Mouse (Mus musculus): ENCODE data around the gene Sapcd2.

The Sapcd2 gene

GRCm38 (mm10) chr2:25371764-25372643 is at the start of gene Sapcd2:
Gene Sapcd2, plus strand, starts transcription at chr2:25372321.
- peak; percentile 93 for DNase-seq

GRCm38 (mm10) chr2:25326036-25326435 is 46.1 kb upstream of the Sapcd2 start:
- DNase-seq, result no peak

DNA sequence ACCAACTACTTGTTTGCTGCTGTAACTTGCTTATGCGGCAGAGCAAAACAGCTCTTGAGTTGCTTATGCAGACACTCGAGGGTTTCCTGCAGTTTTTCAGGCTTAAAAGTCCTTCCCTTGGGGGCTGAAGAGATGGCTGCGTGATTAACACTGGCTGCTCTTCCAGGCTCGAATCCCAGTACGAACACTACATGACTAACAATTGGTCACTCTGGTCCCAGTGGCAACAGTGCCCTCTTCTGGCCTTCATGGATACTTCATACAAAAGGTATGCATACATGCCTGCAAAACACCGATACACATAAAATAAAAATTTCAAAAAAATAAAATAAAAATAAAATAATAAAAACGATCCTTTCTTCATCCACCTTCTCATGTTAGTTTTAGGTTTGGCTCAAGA is 43.7 kb upstream of the Sapcd2 start:
- peak; percentile 59 for DNase-seq

DNA sequence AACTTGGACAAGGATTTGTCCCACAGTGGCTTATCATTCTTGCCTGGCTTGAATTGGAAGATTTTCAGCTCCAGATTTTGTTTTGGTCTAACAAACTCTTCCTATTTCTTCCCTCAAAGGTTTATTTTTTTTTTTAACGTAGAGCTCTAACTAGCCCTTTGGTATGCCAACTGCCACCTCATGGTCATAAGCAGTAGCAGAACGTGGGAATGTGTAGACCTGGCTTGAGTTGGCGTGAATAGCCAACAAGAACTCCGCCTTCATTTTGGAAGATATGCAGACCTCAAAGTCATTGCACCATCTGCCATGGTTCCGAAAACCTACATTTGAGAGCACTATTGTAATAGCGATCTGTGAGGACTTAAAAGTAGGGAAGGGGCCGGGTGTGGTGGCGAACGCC is 40.7 kb upstream of the Sapcd2 start:
- no peak for DNase-seq

DNA sequence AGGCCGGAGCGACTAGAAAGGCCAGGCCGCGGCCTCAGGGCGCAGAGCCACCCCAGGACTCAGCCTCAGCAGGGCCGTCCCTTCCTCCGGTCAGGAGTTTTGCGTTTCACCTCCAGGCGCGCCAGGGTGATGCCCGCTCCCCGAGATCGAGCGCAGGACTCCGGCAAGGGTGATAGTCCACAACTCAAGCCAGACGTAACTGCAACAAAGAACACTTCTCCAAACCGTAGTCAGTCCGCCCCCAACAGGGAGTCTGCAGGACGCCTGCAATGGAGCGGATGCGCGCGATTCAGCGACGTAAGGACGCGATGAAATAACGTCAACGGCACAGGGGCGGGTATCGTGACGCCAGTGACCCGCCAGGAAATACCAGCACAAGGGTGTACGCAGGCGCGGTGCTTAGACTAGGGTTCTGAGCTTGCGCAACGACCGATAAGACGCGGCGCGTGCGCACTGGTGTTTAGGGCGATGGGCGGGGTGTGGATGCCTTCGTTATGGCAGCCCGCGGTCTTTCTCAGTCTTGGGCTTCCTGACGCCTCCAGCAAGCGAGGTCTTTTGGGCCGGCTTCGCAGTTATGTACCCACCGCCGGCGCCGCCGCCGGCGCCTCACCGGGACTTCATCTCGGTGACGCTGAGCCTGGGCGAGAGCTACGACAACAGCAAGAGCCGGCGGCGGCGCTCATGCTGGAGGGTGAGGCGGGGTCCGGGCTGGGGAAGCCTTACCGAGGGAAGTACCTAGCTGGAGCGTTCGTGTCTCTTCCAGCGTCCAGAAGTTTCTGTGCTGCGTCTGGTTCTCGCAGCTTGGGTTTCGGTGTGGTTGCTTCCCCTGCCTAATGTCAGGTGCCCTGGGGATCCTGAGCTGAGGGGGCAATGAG is 39.6 kb upstream of the Sapcd2 start, which contains the start of gene Man1b1:
Gene Man1b1, plus strand, starts transcription at position 53 of the 875 bp plus-strand sequence.
- peak; percentile 100 for DNase-seq

GRCm38 (mm10) chr2:25333569-25333968 is 38.6 kb upstream of the Sapcd2 start:
- DNase-seq, result no peak

- DNase-seq, result peak; percentile 35
These were observed 33.8 kb upstream of the Sapcd2 start for GRCm38 (mm10) chr2:25338303-25338702.

DNA sequence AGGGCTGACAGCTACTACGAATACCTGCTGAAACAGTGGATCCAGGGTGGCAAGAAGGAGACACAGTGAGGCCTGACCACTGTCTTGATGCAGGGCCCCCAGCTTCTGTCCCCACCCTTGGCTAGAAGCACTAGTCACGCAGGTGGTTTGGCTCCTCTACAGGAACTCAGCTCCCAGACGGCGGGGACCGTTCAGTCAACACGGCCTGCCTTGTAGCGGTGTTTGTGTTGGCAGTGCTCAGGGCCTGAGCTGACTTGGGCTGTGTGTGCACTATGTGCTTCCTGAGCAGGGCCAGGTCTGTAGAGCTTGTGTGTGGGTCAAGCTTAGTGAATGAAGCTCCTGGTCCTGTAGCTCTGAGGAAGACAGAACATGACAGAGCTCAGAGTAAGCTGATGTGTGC is 24.0 kb upstream of the Sapcd2 start:
- DNase-seq, result peak; percentile 41

- DNase-seq, result no peak
These were observed 22.6 kb upstream of the Sapcd2 start for GRCm38 (mm10) chr2:25349499-25349898.

DNA sequence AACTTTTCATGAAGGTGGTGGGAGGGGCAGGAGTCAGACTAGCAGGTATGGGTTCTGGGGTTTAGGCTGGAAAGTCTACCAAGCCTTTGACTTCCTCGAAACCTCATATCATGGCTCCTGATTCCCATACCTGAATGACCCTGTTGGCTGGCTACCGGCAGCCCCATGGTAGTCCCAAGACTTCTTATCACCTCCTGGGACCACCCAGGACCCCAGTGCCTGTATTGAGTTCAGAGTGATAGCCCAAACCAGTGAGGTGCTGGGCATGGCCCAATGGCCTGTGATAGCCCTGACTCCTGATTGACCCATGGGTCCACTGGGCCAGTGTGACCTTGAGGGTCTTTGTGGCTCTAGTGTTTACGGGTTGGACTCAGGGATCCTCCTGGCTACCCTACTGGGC is 21.4 kb upstream of the Sapcd2 start:
- DNase-seq, result no peak

DNA sequence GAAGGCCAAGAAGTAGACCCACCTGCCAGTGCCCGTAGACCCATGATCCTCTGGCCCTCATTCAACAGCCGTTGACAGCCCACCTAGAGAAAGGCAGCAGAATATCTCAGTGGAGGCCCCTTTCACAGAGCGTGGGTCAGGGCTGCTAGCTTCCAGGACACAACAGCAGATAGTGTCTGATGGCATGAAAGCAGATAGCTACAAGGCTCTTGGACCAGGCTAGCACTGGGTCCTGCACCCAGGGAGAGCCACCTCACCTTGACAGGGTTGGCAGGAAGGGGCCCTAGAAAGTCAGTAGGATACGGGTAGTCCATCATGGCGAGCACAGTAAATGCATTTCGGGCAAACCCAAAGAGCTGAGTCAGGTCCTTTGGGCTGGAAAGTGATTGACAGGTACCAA is 17.9 kb upstream of the Sapcd2 start:
- DNase-seq, result no peak

DNA sequence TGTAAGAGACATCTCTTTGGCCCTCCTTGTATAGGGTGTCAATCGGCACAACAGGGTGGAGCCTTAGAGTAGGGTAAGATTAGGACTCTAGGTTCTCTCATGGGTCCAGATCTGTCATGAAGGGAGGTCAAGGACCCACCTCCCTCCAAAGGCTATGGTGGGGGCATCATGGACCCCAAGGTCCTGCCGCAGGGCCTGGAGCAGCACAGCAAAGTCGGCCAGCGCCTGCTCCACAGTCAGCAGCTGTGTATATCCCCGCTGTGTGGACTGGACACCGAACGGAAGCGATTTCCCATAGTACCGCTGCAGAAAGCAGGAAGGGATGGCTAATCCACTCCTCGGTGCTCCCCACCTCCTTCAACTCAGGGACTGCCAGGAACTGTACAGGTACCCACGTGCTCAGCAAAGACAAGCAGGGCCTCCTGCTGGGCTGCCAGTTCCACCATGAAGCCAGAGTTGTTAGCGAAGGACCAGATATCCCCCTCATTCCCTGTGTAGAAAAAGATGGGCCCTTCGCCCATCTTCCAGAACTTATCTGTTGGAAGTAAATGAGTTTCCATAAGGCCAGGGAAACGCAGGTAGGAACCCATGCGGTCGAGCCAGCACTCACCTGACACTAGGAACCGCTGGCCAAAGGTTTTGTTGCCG is 16.6 kb upstream of the Sapcd2 start:
- DNase-seq, result no peak

DNA sequence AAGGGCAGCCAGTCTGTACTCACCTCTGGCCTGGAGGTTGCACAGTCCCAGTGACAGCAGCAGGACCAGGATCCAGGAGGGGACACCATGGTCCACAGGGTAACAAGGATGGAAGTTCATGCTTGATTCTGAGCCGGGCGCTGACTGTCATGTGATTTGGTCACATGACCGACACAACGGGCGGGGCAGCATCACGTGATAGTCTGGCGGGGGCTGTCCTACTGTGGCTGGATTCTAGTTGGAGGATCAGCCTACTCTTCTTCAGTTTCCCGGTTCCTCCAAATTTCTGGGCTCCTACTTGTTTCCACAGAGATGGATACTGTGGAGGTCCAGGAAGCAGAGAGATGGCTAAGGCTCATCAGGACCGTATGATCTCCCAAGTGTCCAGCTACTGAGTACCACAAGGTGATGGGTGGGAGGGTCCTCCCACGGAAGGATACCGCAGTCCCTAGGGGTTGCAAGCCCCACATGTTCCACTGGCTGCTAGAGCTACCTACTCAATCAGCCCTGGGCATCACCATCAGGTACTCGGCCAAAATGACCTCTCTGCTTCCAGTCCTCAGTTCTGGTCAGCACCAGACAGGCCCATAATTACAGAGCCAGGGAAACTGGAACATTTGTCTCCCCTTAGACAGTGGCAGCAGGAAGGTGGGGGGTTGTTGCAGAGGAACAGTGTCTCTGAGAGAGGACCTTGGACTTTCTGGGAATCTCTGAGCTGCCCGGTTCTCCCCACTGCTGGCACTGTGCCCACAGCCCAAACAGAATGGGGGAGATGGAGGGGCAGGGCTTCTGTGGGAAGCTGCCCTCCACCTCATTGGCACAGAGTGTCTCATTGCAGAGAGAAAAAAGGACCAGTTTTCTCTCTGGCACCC is 15.7 kb upstream of the Sapcd2 start, which contains the start of gene Dpp7:
Gene Dpp7, minus strand, starts transcription at position 152 of the 872 bp plus-strand sequence.
- DNase-seq, result peak; percentile 88

DNA sequence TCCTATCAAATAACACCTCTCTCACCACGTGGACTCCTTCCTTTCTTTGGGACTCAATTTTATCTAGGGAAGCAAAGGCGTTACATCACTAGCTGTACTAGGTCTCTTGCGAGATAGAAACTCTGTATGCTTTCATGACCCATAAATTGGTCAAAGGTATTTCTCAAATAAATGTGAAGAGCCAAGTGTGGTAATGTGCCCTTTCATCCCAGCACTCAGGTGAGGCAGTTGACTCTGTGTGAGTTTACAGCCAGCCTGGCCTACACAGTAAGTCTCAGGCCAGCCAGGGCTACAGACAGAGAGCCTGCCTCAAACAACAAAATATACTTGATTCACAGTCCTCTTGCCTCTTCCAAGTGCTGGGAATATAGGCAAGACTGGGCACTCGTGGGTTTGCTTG is 12.3 kb upstream of the Sapcd2 start:
- DNase-seq, result no peak

DNA sequence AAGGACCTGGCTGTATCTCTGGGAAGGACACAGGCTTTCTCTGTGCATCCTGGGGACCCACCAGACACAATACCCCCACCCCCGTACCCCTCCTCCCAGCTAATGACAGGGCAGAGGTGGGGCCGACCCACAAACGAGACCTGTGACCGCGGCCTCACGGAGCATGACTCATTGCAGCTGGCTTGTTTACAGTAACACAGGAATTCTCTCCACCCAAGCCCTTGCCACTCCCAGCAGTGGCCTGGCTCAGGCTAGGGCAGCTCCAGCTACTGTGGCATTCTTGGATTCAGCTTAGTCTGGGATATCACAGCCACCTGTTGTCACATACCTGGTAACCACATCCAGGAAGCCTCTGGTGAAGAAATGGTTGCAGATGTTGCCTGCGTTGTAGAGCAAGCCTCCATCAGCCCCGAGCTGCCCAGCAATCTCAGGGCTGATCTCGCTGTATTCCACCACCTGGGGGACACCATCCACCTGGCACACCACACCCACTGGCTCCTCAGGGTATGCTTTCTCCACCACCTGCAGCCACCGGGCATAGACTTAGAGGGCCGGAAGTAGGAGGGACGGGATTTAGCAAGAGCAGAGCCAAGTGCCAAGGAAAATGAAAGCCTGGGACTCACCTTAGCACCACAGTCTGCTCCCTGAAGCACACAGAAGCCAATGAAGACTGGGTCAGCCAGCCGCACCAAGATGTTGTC is 8.5 kb upstream of the Sapcd2 start:
- DNase-seq, result peak; percentile 67

- DNase-seq, result no peak
These were observed 7.8 kb upstream of the Sapcd2 start for GRCm38 (mm10) chr2:25364313-25364712.

- no peak for DNase-seq
These were observed 7.4 kb upstream of the Sapcd2 start for GRCm38 (mm10) chr2:25364761-25365090.

- peak; percentile 92 for DNase-seq
These were observed 6.9 kb upstream of the Sapcd2 start, which contains the start of gene Uap1l1 for GRCm38 (mm10) chr2:25365091-25365761. Gene Uap1l1, minus strand, starts transcription at chr2:25365682.

GRCm38 (mm10) chr2:25369996-25370395 is 2.1 kb upstream of the Sapcd2 start:
- no peak for DNase-seq

GRCm38 (mm10) chr2:25372644-25373391 is 697 bp downstream of the Sapcd2 start:
- no peak for DNase-seq
